Mouse (Mus musculus) hematopoietic multipotent progenitor cell, adult 10-12 weeks (in vitro differentiated cells): ENCODE results near the gene Psmd11. TPM values are rescaled to one million over a fixed set of nuclear protein-coding genes. Genes with fewer than 3 reads are reported as not detected.

ENCODE experiments used
- polyA plus RNA-seq: library from polyadenylated mRNA; stranded (reverse); fragments of >175 nt; gene quantifications from 2 replicates; pipeline ENCODE4 v1.2.3, GENCODE M21; 2012; ENCODE audit warnings: low replicate concordance

Gene Psmd11
- polyA plus RNA-seq, result 26.4 and 46.9 TPM in 2 replicates

DNA sequence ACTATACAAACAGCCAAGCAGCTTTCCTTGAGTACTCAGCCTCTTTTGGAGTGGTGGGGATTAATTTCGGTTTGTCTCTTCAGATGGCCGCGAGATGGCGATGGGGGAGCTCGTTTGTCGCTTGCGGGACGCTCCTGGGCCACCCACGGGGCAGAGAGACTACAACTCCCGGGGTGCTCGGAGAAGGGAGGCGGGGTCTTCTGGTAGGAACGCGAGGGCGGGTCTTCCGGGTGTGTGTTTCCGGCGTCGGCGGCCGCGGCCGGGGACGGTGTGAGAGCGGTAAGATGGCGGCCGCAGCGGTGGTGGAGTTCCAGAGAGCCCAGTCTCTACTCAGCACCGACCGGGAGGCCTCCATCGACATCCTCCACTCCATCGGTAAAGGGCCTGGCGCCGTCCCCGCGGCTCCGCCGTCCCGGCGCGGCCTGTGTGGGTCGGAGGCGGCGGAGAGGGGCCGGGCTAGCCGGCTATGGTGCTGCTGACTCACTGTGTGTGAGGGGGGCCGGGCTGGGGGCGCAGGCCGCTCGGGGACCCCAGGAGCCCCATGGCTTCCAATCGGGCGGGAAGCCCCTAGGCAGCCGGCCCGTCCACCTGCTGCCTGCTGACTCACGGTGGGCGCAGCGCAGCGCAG, at the start of gene Psmd11:
Psmd11 (plus strand) TSS at position 235 of the 628 bp plus-strand sequence.

GRCm38 (mm10) chr11:80383019-80383625, 45.3 kb upstream of the Psmd11 start, which contains the start of gene Zfp207:
TSS of gene Zfp207 (plus strand) at chr11:80383279.

DNA sequence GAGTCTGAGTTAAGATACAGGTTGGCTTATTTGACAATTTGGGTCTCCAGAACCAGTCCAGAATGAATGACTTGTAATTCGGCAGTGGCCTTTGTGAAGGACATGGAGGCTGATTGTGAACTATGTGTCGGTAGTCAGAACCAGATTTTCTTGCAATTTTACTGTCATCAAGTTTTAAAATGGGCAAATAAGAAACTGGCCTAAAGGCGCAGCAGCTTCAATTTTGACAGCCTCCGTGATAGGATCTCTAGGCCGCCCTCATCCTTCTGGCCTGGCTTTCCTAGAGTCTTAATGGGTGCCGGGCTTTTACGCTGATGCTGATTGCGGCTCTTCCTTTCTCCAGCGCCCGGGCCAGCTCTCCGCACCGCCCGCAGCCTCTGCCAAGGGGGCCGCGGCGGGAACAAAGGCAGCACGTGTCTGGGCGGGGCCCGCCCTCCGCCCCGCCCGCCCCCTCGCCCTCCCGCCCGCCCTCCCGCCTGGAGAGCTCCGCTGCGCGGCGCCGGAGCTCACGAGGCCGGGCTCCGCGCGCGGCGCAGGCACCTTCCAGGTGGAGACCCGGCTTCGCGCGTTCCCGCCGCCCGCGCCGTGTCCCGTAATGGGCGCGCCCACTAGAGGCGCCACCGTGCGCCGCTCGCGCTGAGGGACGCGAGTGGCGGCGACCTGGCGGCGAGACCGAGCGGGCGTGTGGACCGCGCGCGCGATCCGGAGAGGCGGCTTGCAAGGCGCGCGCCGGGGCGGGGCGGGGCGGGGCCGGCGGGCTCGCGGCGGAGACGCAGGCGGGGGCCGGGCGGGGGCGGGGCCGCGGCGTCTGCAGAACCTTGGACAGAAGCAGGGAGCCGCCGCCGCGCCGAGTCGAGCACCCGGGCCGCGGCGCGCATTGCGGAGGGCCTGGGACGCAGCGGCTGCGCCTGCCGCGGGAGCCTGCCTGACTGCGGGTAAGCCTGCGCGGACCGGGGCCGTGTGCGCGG, 48.1 kb downstream of the Psmd11 start, which contains the start of gene Cdk5r1:
Cdk5r1 (plus strand) TSS at position 802 of the 968 bp plus-strand sequence.

Other genes with a start within 250 kb of the Psmd11 start
- gene Rnf135, start 244.8 kb upstream of the Psmd11 start, polyA plus RNA-seq, result 14.6 and 21.4 TPM in 2 replicates
- gene Rhot1, start 219.6 kb upstream of the Psmd11 start, polyA plus RNA-seq, result 4.1 and 5.1 TPM in 2 replicates
- gene Rhbdl3, start 127.7 kb upstream of the Psmd11 start, polyA plus RNA-seq, result 0.16 and 0.97 TPM in 2 replicates
- 3.6 and 7.3 TPM in 2 replicates for gene 5730455P16Rik, start 50.6 kb upstream of the Psmd11 start, polyA plus RNA-seq
- 12.6 and 59.3 TPM in 2 replicates for gene Zfp207, start 45.3 kb upstream of the Psmd11 start, polyA plus RNA-seq
- 15.6 and 61.2 TPM in 2 replicates for gene Cdk5r1, start 48.4 kb downstream of the Psmd11 start, polyA plus RNA-seq